Mouse (Mus musculus) kidney, embryonic 16.5 days (tissue): ENCODE measurements around the gene Myo5a. TPM values are rescaled to one million over a fixed set of nuclear protein-coding genes. Genes with fewer than 3 reads are reported as not detected.

Experiments
- ATAC-seq: fragments of 200-750 bp; cut with Nextera tagmentation; 2 replicates; pipeline ENCODE4 v1.8.0; 2017; ENCODE audit warnings: moderate TSS enrichment; ENCODE audit not compliant: low FRiP score, low TSS enrichment
- H3K27ac ChIP-seq: fragments of 300-500 bp; sonication (generic); 2 replicates; pipeline ENCODE4 v1.5.1; 2014; ENCODE audit warnings: low read length
- H3K27me3 ChIP-seq: fragments of 300-500 bp; sonication (generic); 2 replicates; pipeline ENCODE4 v1.6.1; 2014; ENCODE audit warnings: low read length, control low read depth, mixed read lengths; ENCODE audit not compliant: insufficient read depth
- H3K36me3 ChIP-seq: fragments of 300-500 bp; sonication (generic); 2 replicates; pipeline ENCODE4 v1.6.1; 2014; ENCODE audit warnings: low read length, control low read depth, mixed read lengths; ENCODE audit not compliant: insufficient read depth
- H3K4me1 ChIP-seq: fragments of 300-500 bp; sonication (generic); 2 replicates; pipeline ENCODE4 v1.6.1; 2014; ENCODE audit warnings: low read length, control low read depth, mixed read lengths; ENCODE audit not compliant: insufficient read depth
- H3K4me2 ChIP-seq: fragments of 300-500 bp; sonication (generic); replicated peaks from 2 replicates; pipeline ENCODE4 v1.6.1; 2014; ENCODE audit warnings: low read depth, low read length
- H3K4me3 ChIP-seq: fragments of 300-500 bp; sonication (generic); 2 replicates; pipeline ENCODE4 v1.5.1; 2014; ENCODE audit warnings: mild to moderate bottlenecking, low read length
- H3K9ac ChIP-seq: fragments of 300-500 bp; sonication (generic); replicated peaks from 2 replicates; pipeline ENCODE4 v1.6.1; 2014; ENCODE audit warnings: low read length
- H3K9me3 ChIP-seq: fragments of 300-500 bp; sonication (generic); 2 replicates; pipeline ENCODE4 v1.6.1; 2016; ENCODE audit warnings: low read length, control low read depth
- WGBS: fragments of 180-500 bp; shearing (Covaris S2); extraction: QIAGEN DNeasy Blood & Tissue Kit; methylation state at CpG from one replicate; pipeline ENCODE4 v1.1.7; 2014; 5-methylcytosine and 5-hydroxymethylcytosine counted together
- polyA plus RNA-seq: library from polyadenylated mRNA; unstranded; fragments of >200 nt; fragmentation: Nextera tagmentation; extraction: Ambion mirVana; gene quantifications from 2 replicates; pipeline ENCODE4 v1.2.1, GENCODE M21; 2015

Gene Myo5a
- polyA plus RNA-seq, 1 experiment from 2014 or later = 9.8 TPM

- Histone ChIP-seq H3K4me2 (peak within 1 kb of the TSS; percentile 83), H3K9me3 (no peaks in the 10 kb centered on the region), H3K4me1 (peaks cover 12% of the 10 kb centered on the region), H3K36me3 (peaks cover 3% of the 10 kb centered on the region; the same call in 1 of the 2 replicates), H3K27me3 (no peaks in the 10 kb centered on the region), H3K4me3 (peak within 1 kb of the TSS; percentile 96), H3K27ac (peak within 1 kb of the TSS; percentile 71), H3K9ac (peak within 1 kb of the TSS; percentile 96)
- ATAC-seq = peak; percentile 97
- under 1% methylated on average over 68 of the region's 73 CpGs for WGBS
Measured at GRCm38 (mm10) chr9:75037451-75038356, 33.1 kb upstream of the Myo5a start, which contains the start of gene Arpp19. TSS of gene Arpp19 (plus strand) at chr9:75037614.

GRCm38 (mm10) chr9:75038357-75038688, 32.5 kb upstream of the Myo5a start:
- Histone ChIP-seq H3K27me3 (no peaks in the 10 kb centered on the region), H3K36me3 (peaks cover 6% of the 10 kb centered on the region; the same call in 1 of the 2 replicates), H3K9ac (peak overlapping the region; percentile 96), H3K4me2 (peak overlapping the region; percentile 83), H3K9me3 (no peaks in the 10 kb centered on the region), H3K4me3 (peak overlapping the region; percentile 96), H3K27ac (peak overlapping the region; percentile 71), H3K4me1 (peaks cover 12% of the 10 kb centered on the region)
- ATAC-seq = no peak
- WGBS = under 1% methylated on average over 10 of the region's 10 CpGs

GRCm38 (mm10) chr9:75040566-75040965, 30.2 kb upstream of the Myo5a start:
- 73% methylated on average over 2 of the region's 2 CpGs for WGBS
- no peak for ATAC-seq
- Histone ChIP-seq H3K9ac (no peak overlapping the region), H3K27ac (no peak overlapping the region), H3K36me3 (peaks cover 8% of the 10 kb centered on the region; the same call in 1 of the 2 replicates), H3K27me3 (no peaks in the 10 kb centered on the region), H3K9me3 (no peaks in the 10 kb centered on the region), H3K4me3 (no peak overlapping the region), H3K4me1 (peaks cover 12% of the 10 kb centered on the region), H3K4me2 (no peak overlapping the region)

GRCm38 (mm10) chr9:75041840-75042525, 28.8 kb upstream of the Myo5a start:
- 82% methylated on average over 2 of the region's 2 CpGs for WGBS
- no peak overlapping the region for H3K4me2 ChIP-seq

DNA sequence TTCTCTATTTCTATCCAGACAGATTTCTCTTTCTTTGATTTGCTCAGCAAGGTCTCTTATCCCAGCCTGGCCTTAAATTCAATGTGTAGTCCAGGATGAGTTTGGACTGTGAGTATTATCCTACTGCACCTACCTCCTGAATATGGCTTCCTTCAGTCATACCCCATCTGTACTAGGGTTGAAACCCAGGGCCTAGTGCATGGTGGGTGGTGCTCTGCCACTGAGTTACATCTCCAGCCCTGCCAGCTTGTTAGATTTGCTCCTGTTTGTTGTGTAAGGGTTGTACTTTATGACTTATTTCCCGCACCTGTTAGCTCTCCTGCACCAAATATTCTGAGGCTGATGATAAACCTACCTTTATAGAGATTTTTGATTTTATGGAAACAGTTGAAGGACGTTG, 27.6 kb upstream of the Myo5a start:
- no peak overlapping the region for H3K9ac ChIP-seq
- no peak overlapping the region for H3K4me2 ChIP-seq
- H3K36me3 ChIP-seq = peaks cover 11% of the 10 kb centered on the region; the same call in 1 of the 2 replicates
- H3K27ac ChIP-seq = no peak overlapping the region
- ATAC-seq = no peak
- peaks cover 12% of the 10 kb centered on the region for H3K4me1 ChIP-seq
- no peaks in the 10 kb centered on the region for H3K27me3 ChIP-seq
- no peaks in the 10 kb centered on the region for H3K9me3 ChIP-seq
- WGBS = 90% methylated on average over 2 of the region's 2 CpGs
- no peak overlapping the region for H3K4me3 ChIP-seq

More at GRCm38 (mm10) chr9:75041840-75042525, 28.8 kb upstream of the Myo5a start:
- Histone ChIP-seq H3K27me3 (no peaks in the 10 kb centered on the region), H3K9ac (no peak overlapping the region), H3K27ac (no peak overlapping the region), H3K4me3 (no peak overlapping the region), H3K4me1 (peaks cover 12% of the 10 kb centered on the region), H3K9me3 (no peaks in the 10 kb centered on the region), H3K36me3 (peaks cover 11% of the 10 kb centered on the region; the same call in 1 of the 2 replicates)
- no peak for ATAC-seq

GRCm38 (mm10) chr9:75047079-75047478, 23.7 kb upstream of the Myo5a start:
- H3K9me3 ChIP-seq = no peaks in the 10 kb centered on the region
- H3K9ac ChIP-seq = no peak overlapping the region
- ATAC-seq = no peak
- H3K4me2 ChIP-seq = no peak overlapping the region
- H3K27ac ChIP-seq = no peak overlapping the region
- H3K36me3 ChIP-seq = peaks cover 9% of the 10 kb centered on the region; the same call in 1 of the 2 replicates
- no peak overlapping the region for H3K4me3 ChIP-seq
- no peaks in the 10 kb centered on the region for H3K27me3 ChIP-seq
- no peaks in the 10 kb centered on the region for H3K4me1 ChIP-seq

GRCm38 (mm10) chr9:75049100-75049499, 21.7 kb upstream of the Myo5a start:
- Histone ChIP-seq H3K4me1 (no peaks in the 10 kb centered on the region), H3K9me3 (no peaks in the 10 kb centered on the region), H3K27me3 (no peaks in the 10 kb centered on the region), H3K4me3 (no peak overlapping the region), H3K4me2 (no peak overlapping the region), H3K36me3 (peaks cover 6% of the 10 kb centered on the region; the same call in 1 of the 2 replicates), H3K9ac (no peak overlapping the region), H3K27ac (no peak overlapping the region)
- ATAC-seq = no peak
- 79% methylated on average over 3 of the region's 3 CpGs for WGBS

- Histone ChIP-seq H3K9ac (no peak overlapping the region), H3K4me3 (no peak overlapping the region), H3K27ac (no peak overlapping the region), H3K9me3 (no peaks in the 10 kb centered on the region), H3K36me3 (peaks cover 6% of the 10 kb centered on the region; the same call in 1 of the 2 replicates), H3K4me1 (no peaks in the 10 kb centered on the region), H3K4me2 (no peak overlapping the region), H3K27me3 (no peaks in the 10 kb centered on the region)
- ATAC-seq = no peak
- WGBS = 38% methylated on average over 3 of the region's 3 CpGs
Measured at GRCm38 (mm10) chr9:75050003-75050402, 20.8 kb upstream of the Myo5a start.

GRCm38 (mm10) chr9:75051841-75052240, 19.0 kb upstream of the Myo5a start:
- Histone ChIP-seq H3K27me3 (no peaks in the 10 kb centered on the region), H3K27ac (no peak overlapping the region), H3K4me2 (no peak overlapping the region), H3K4me1 (no peaks in the 10 kb centered on the region), H3K9ac (no peak overlapping the region), H3K9me3 (no peaks in the 10 kb centered on the region), H3K36me3 (peaks cover 10% of the 10 kb centered on the region; the same call in 1 of the 2 replicates), H3K4me3 (no peak overlapping the region)
- ATAC-seq = no peak
- WGBS = 91% methylated on average over 4 of the region's 4 CpGs
